Mouse (Mus musculus) embryonic facial prominence, embryonic 10.5 days (tissue): Measurements from ENCODE around the gene Psmf1. TPM values are rescaled to one million over a fixed set of nuclear protein-coding genes. Genes with fewer than 3 reads are reported as not detected.

Source experiments
- DNase-seq: peaks from one replicate; pipeline ENCODE4 v3.0.0-alpha.2; 2017; ENCODE audit warnings: low spot score
- H3K27ac ChIP-seq: fragments of 300-500 bp; sonication (generic); replicated peaks from 2 replicates; pipeline ENCODE4 v1.5.1; 2016; ENCODE audit warnings: mild to moderate bottlenecking
- H3K27me3 ChIP-seq: fragments of 300-500 bp; sonication (generic); replicated peaks from 2 replicates; pipeline ENCODE4 v1.6.1; 2016; ENCODE audit warnings: low read depth, mild to moderate bottlenecking; ENCODE audit not compliant: poor library complexity, severe bottlenecking
- H3K36me3 ChIP-seq: fragments of 300-500 bp; sonication (generic); replicated peaks from 2 replicates; pipeline ENCODE4 v1.6.1; 2016; ENCODE audit warnings: mild to moderate bottlenecking, moderate library complexity
- H3K4me1 ChIP-seq: fragments of 300-500 bp; sonication (generic); 2 replicates; pipeline ENCODE4 v1.6.1; 2016
- H3K4me3 ChIP-seq: fragments of 300-500 bp; sonication (generic); 2 replicates; pipeline ENCODE4 v1.5.1; 2016; ENCODE audit warnings: mild to moderate bottlenecking, moderate library complexity
- H3K9me3 ChIP-seq: fragments of 300-500 bp; sonication (generic); 2 replicates; pipeline ENCODE4 v1.6.1; 2016; ENCODE audit warnings: mild to moderate bottlenecking
- WGBS: fragments of 180-500 bp; shearing (Covaris S2); methylation state at CpG from one replicate; pipeline ENCODE4 v1.1.7; 2016; 5-methylcytosine and 5-hydroxymethylcytosine counted together
- polyA plus RNA-seq: library from polyadenylated mRNA; unstranded; fragments of >200 nt; fragmentation: Nextera tagmentation; extraction: Ambion mirVana; gene quantifications from 2 replicates; pipeline ENCODE4 v1.2.1, GENCODE M21; 2016

The Psmf1 gene
- polyA plus RNA-seq, 1 experiment from 2014 or later: 58.9 TPM

- H3K4me1 ChIP-seq: peaks cover 7% of the 10 kb centered on the region
- 73% methylated on average over 5 of the region's 5 CpGs for WGBS
- H3K4me3 ChIP-seq: no peak overlapping the region
- no peaks in the 10 kb centered on the region for H3K9me3 ChIP-seq
- no peak for DNase-seq
- H3K27me3 ChIP-seq: peaks cover 11% of the 10 kb centered on the region; the same call in 1 of the 2 replicates
- no peaks in the 10 kb centered on the region for H3K36me3 ChIP-seq
- H3K27ac ChIP-seq: no peak overlapping the region
Measured at GRCm38 (mm10) chr2:151751330-151751729, 7.3 kb upstream of the Psmf1 start.

GRCm38 (mm10) chr2:151747847-151748705 lies 4.1 kb upstream of the Psmf1 start:
- Histone ChIP-seq H3K4me3 (no peak overlapping the region), H3K27me3 (peaks cover 15% of the 10 kb centered on the region; the same call in 1 of the 2 replicates), H3K36me3 (no peaks in the 10 kb centered on the region), H3K9me3 (no peaks in the 10 kb centered on the region), H3K27ac (peak overlapping the region; percentile 62), H3K4me1 (peaks cover 5% of the 10 kb centered on the region)
- peak; percentile 89 for DNase-seq
- 33% methylated on average over 19 of the region's 19 CpGs for WGBS

- WGBS: 69% methylated on average over 6 of the region's 6 CpGs
- no peak overlapping the region for H3K27ac ChIP-seq
- no peaks in the 10 kb centered on the region for H3K9me3 ChIP-seq
- H3K4me1 ChIP-seq: peaks cover 25% of the 10 kb centered on the region
- H3K27me3 ChIP-seq: peaks cover 23% of the 10 kb centered on the region; the same call in 1 of the 2 replicates
- H3K36me3 ChIP-seq: no peaks in the 10 kb centered on the region
- no peak overlapping the region for H3K4me3 ChIP-seq
- DNase-seq: no peak
Measured at GRCm38 (mm10) chr2:151742850-151743679, 921 bp downstream of the Psmf1 start.

GRCm38 (mm10) chr2:151742084-151742483 lies 1.9 kb downstream of the Psmf1 start:
- H3K36me3 ChIP-seq: no peaks in the 10 kb centered on the region
- peaks cover 14% of the 10 kb centered on the region; the same call in 1 of the 2 replicates for H3K27me3 ChIP-seq
- WGBS: 95% methylated on average over 1 of the region's 1 CpGs
- H3K27ac ChIP-seq: no peak overlapping the region
- H3K4me3 ChIP-seq: no peak overlapping the region
- H3K4me1 ChIP-seq: peaks cover 25% of the 10 kb centered on the region
- DNase-seq: no peak
- no peaks in the 10 kb centered on the region for H3K9me3 ChIP-seq

GRCm38 (mm10) chr2:151740741-151741526 lies 3.1 kb downstream of the Psmf1 start:
- WGBS: under 1% methylated on average over 61 of the region's 61 CpGs
- Histone ChIP-seq H3K9me3 (no peaks in the 10 kb centered on the region), H3K36me3 (no peaks in the 10 kb centered on the region), H3K4me3 (peak overlapping the region; percentile 92), H3K4me1 (peaks cover 25% of the 10 kb centered on the region), H3K27me3 (peaks cover 13% of the 10 kb centered on the region; the same call in 1 of the 2 replicates), H3K27ac (peak overlapping the region; percentile 86)
- DNase-seq: peak; percentile 84

- peaks cover 9% of the 10 kb centered on the region for H3K36me3 ChIP-seq
- peaks cover 25% of the 10 kb centered on the region for H3K4me1 ChIP-seq
- no peaks in the 10 kb centered on the region for H3K9me3 ChIP-seq
- DNase-seq: no peak
- 0 out of 2 replicates have a peak overlapping the region, but pooled peaks have one; percentile 92 for H3K4me3 ChIP-seq
- H3K27me3 ChIP-seq: peaks cover 13% of the 10 kb centered on the region; the same call in 1 of the 2 replicates
- 89% methylated on average over 7 of the region's 7 CpGs for WGBS
- no peak overlapping the region for H3K27ac ChIP-seq
Measured at GRCm38 (mm10) chr2:151739505-151739904, 4.5 kb downstream of the Psmf1 start.

GRCm38 (mm10) chr2:151739081-151739480 lies 4.9 kb downstream of the Psmf1 start:
- Histone ChIP-seq H3K27ac (no peak overlapping the region), H3K36me3 (peaks cover 13% of the 10 kb centered on the region), H3K4me3 (0 out of 2 replicates have a peak overlapping the region, but pooled peaks have one; percentile 92), H3K9me3 (no peaks in the 10 kb centered on the region), H3K27me3 (peaks cover 12% of the 10 kb centered on the region; the same call in 1 of the 2 replicates), H3K4me1 (peaks cover 25% of the 10 kb centered on the region)
- no peak for DNase-seq
- WGBS: 94% methylated on average over 3 of the region's 3 CpGs

- Histone ChIP-seq H3K4me3 (no peak overlapping the region), H3K36me3 (peaks cover 20% of the 10 kb centered on the region), H3K4me1 (peaks cover 25% of the 10 kb centered on the region), H3K27me3 (peaks cover 8% of the 10 kb centered on the region; the same call in 1 of the 2 replicates), H3K27ac (no peak overlapping the region), H3K9me3 (no peaks in the 10 kb centered on the region)
- DNase-seq: no peak
- 83% methylated on average over 4 of the region's 4 CpGs for WGBS
Measured at GRCm38 (mm10) chr2:151738460-151738859, 5.5 kb downstream of the Psmf1 start.

GRCm38 (mm10) chr2:151735422-151735821 lies 8.6 kb downstream of the Psmf1 start:
- Histone ChIP-seq H3K27ac (no peak overlapping the region), H3K36me3 (peaks cover 34% of the 10 kb centered on the region), H3K9me3 (no peaks in the 10 kb centered on the region), H3K27me3 (no peaks in the 10 kb centered on the region), H3K4me1 (peaks cover 15% of the 10 kb centered on the region), H3K4me3 (no peak overlapping the region)
- 93% methylated on average over 6 of the region's 6 CpGs for WGBS
- no peak for DNase-seq

- H3K36me3 ChIP-seq: peaks cover 55% of the 10 kb centered on the region
Measured at GRCm38 (mm10) chr2:151733151-151733865, 10.7 kb downstream of the Psmf1 start.

GRCm38 (mm10) chr2:151724094-151724493 lies 19.9 kb downstream of the Psmf1 start:
- Histone ChIP-seq H3K4me1 (no peaks in the 10 kb centered on the region), H3K9me3 (no peaks in the 10 kb centered on the region; the same call in 1 of the 2 replicates), H3K27me3 (no peaks in the 10 kb centered on the region), H3K4me3 (no peak overlapping the region), H3K27ac (no peak overlapping the region), H3K36me3 (peaks cover 98% of the 10 kb centered on the region)
- 89% methylated on average over 2 of the region's 2 CpGs for WGBS
- no peak for DNase-seq

More at GRCm38 (mm10) chr2:151733151-151733865, 10.7 kb downstream of the Psmf1 start:
- Histone ChIP-seq H3K4me3 (no peak overlapping the region), H3K27ac (no peak overlapping the region), H3K4me1 (no peaks in the 10 kb centered on the region), H3K9me3 (no peaks in the 10 kb centered on the region), H3K27me3 (no peaks in the 10 kb centered on the region)
- no peak for DNase-seq
- WGBS: 88% methylated on average over 8 of the region's 8 CpGs
